Mouse (Mus musculus) lung, adult 2 months (tissue): ENCODE measurements around the gene Trim28.

Experiments used
- CTCF ChIP-seq: fragments of 200-500 bp; IDR thresholded peaks from 2 replicates; pipeline ENCODE4 v1.5.1; 2011; ENCODE audit warnings: mild to moderate bottlenecking, low read length, control low read depth; ENCODE audit not compliant: insufficient read depth
- POLR2A ChIP-seq: fragments of 200-500 bp; IDR thresholded peaks from 2 replicates; pipeline ENCODE4 v1.6.1; 2011; ENCODE audit warnings: low read depth, mild to moderate bottlenecking, control low read depth, low read length, borderline replicate concordance; ENCODE audit errors: extremely low read depth

GRCm38 (mm10) chr7:13003380-13003779 is 4.5 kb downstream of the Trim28 start:
- no peak for TF ChIP-seq CTCF
- no peak for TF ChIP-seq POLR2A
